27 mouse cellular contexts compared by ENCODE assay signal in the genomic region with DNA sequence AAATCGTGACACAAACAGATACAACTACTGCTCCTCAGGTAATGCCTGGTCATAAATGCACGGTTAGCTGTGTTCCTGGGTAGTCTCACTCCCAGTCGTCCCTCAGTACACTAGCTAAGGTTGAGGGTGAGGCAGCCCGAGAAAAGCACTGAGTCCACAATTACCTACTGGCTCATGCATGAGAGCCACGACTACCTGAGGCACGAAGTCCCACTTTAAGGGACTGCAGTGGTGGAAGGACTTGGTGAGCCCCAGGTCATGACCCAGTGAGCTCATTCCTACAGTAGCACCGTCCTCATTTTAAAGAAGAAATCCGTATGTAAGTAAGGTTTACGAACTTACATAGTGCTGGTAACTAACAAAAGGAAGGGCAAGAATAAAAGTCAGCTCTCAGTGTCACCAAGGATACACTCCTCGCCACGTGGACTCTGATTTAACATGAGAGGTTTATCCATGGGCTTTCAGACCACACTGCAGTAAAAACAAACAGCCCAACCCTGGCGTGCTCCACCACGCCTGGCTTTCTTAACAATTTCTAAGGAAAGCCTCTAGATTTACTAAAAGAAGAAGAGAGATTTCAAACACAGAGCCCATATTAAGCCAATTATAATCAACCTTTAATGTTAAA. TPM values are rescaled to one million over a fixed set of nuclear protein-coding genes. Genes with fewer than 3 reads are reported as not detected.
DNase-seq lines count a peak whose midpoint lies in the region; ATAC-seq and TF ChIP-seq lines count a peak whose summit lies in the region.
"Had no signal": no experiment of that assay in that cellular context is flagged by ENCODE, and none has a peak within 500 bp of the region (broad histone marks: within the 10 kb centered on the region; RNA-seq: fewer than 3 reads in every experiment).

No protein-coding gene starts in this region.

- no peak overlapping the region for H3K9ac ChIP-seq in stomach, embryonic 16.5 days (ENCODE audit: low read length)
- no peak overlapping the region for H3K9ac ChIP-seq in midbrain, postnatal 0 days (replicated peaks; ENCODE audit: low read length, poor library complexity, severe bottlenecking)
- H3K9ac ChIP-seq: embryonic facial prominence, embryonic 13.5 days; embryonic facial prominence, embryonic 15.5 days; forebrain, embryonic 12.5 days; forebrain, embryonic 15.5 days; forebrain, postnatal 0 days had no signal

- H3K4me2 ChIP-seq in stomach, embryonic 16.5 days (ENCODE audit: low read depth, low read length), result no peak overlapping the region
- no peak overlapping the region for H3K4me2 ChIP-seq in midbrain, postnatal 0 days (ENCODE audit: low read depth, low read length, poor library complexity, severe bottlenecking)
- H3K4me2 ChIP-seq: embryonic facial prominence, embryonic 13.5 days; embryonic facial prominence, embryonic 15.5 days; forebrain, embryonic 12.5 days; forebrain, embryonic 15.5 days had no signal

- H3K36me3 ChIP-seq in stomach, embryonic 16.5 days (ENCODE audit: control insufficient read depth, insufficient read depth, low read length), result no peaks in the 10 kb centered on the region; the same call in 1 of the 2 replicates
- H3K36me3 ChIP-seq in midbrain, postnatal 0 days (ENCODE audit: insufficient read depth, low read length), result peaks cover 68% of the 10 kb centered on the region

- peak overlapping the region; percentile 58; the same call in 1 of the 2 replicates for H3K27ac ChIP-seq in stomach, embryonic 16.5 days (ENCODE audit: low read length)
- no peak overlapping the region for H3K27ac ChIP-seq in midbrain, postnatal 0 days (ENCODE audit: low read depth, low read length)
- H3K27ac ChIP-seq: embryonic facial prominence, embryonic 13.5 days; embryonic facial prominence, embryonic 15.5 days; forebrain, embryonic 10.5 days; forebrain, embryonic 12.5 days; forebrain, embryonic 15.5 days had no signal

- 68% methylated on average over 13 of the region's 13 CpGs for WGBS in stomach, embryonic 16.5 days
- WGBS in midbrain, postnatal 0 days, result 85% methylated on average over 13 of the region's 13 CpGs

- H3K27me3 ChIP-seq in stomach, embryonic 16.5 days (ENCODE audit: control insufficient read depth, insufficient read depth, low read length), result no peaks in the 10 kb centered on the region
- H3K27me3 ChIP-seq in midbrain, postnatal 0 days (ENCODE audit: insufficient read depth, low read length), result no peaks in the 10 kb centered on the region
- H3K27me3 ChIP-seq: CH12.LX; embryonic facial prominence, embryonic 13.5 days; embryonic facial prominence, embryonic 15.5 days; forebrain, embryonic 12.5 days; forebrain, embryonic 15.5 days; Patski had no signal

- H3K4me3 ChIP-seq in stomach, embryonic 16.5 days (replicated peaks; ENCODE audit: low read length), result no peak overlapping the region
- H3K4me3 ChIP-seq in midbrain, postnatal 0 days (ENCODE audit: low read depth, low read length), result no peak overlapping the region
- H3K4me3 ChIP-seq: embryonic facial prominence, embryonic 13.5 days; embryonic facial prominence, embryonic 15.5 days; erythroblast, embryonic 14.5 days; forebrain, embryonic 10.5 days; forebrain, embryonic 12.5 days; forebrain, embryonic 15.5 days had no signal

- H3K4me1 ChIP-seq in stomach, embryonic 16.5 days (ENCODE audit: control insufficient read depth, insufficient read depth, low read length), result no peaks in the 10 kb centered on the region; the same call in 1 of the 2 replicates
- H3K4me1 ChIP-seq in midbrain, postnatal 0 days (ENCODE audit: insufficient read depth, low read length), result no peaks in the 10 kb centered on the region
- H3K4me1 ChIP-seq: embryonic facial prominence, embryonic 13.5 days; embryonic facial prominence, embryonic 15.5 days; forebrain, embryonic 10.5 days; forebrain, embryonic 12.5 days; forebrain, embryonic 15.5 days had no signal

- no peak for ATAC-seq in stomach, embryonic 16.5 days (ENCODE audit: insufficient read depth, low FRiP score)
- ATAC-seq in midbrain, postnatal 0 days (ENCODE audit: low FRiP score), result no peak
- ATAC-seq: activated CD4-positive, CD25-positive, alpha-beta regulatory T cell, adult 4 months; CD4-positive, CD25-positive, alpha-beta regulatory T cell, adult 4 months; forebrain, embryonic 15.5 days; forebrain, postnatal 0 days; Patski had no signal

- DNase-seq in heart, adult 11 months, result peak; percentile 68
- DNase-seq in heart, adult 8-10 months (ENCODE audit: low spot score), result no peak
- DNase-seq in midbrain, postnatal 0 days (ENCODE audit: low spot score), result no peak
- DNase-seq in adrenal gland, adult 2 months, result no peak
- DNase-seq: adrenal gland, postnatal 10 days; adrenal gland, postnatal 25 days; B cell, adult 2 months; cerebellum, adult 11 months; cerebellum, adult 18-20 months; cerebellum, adult 8-10 months; cerebellum, adult 9-11 months; cerebellum, postnatal 14 days; cerebellum, postnatal 36 days; embryo, embryonic 11 days; forebrain, postnatal 0 days had no signal

- no peak for TF ChIP-seq CTCF in midbrain, postnatal 0 days (IDR thresholded peaks at IDR 0.05)

- no peaks in the 10 kb centered on the region for H3K9me3 ChIP-seq in stomach, embryonic 16.5 days (replicated peaks; ENCODE audit: control insufficient read depth, low read length)
- no peaks in the 10 kb centered on the region for H3K9me3 ChIP-seq in midbrain, postnatal 0 days (ENCODE audit: low read length)
- H3K9me3 ChIP-seq: embryonic facial prominence, embryonic 13.5 days; embryonic facial prominence, embryonic 15.5 days; forebrain, embryonic 10.5 days; forebrain, embryonic 12.5 days; forebrain, embryonic 15.5 days; G1E had no signal

RNA-seq across cellular contexts. Expression of gene C2cd5, which starts 18.3 kb away (rescaled TPM):
- 10 to 100 TPM; 13.3 to 15.3 (median 13.6) TPM for total RNA-seq in heart, adult 8-10 months (2022)
- polyA plus RNA-seq in stomach, embryonic 16.5 days (2015; fragmentation: Nextera tagmentation; extraction: Ambion mirVana), result 23.5 and 24.1 TPM in 2 replicates
- total RNA-seq in midbrain, postnatal 0 days (2014; rRNA removed), result 41.4 and 44.1 TPM in 2 replicates
- polyA plus RNA-seq in midbrain, postnatal 0 days (2015; fragmentation: Nextera tagmentation; extraction: Ambion mirVana), result 20.1 and 22.9 TPM in 2 replicates
- total RNA-seq in adrenal gland, adult 2 months (2021), result 10 to 100 TPM; 12.3 to 19.8 TPM
- 5.3 and 5.9 TPM in 2 replicates for polyA plus RNA-seq in adrenal gland, adult 2 months (2012; rRNA removed)
